Mouse (Mus musculus): ENCODE results near the gene 4933430I17Rik.

GRCm38 (mm10) chr4:62495946-62496345 is 29.2 kb upstream of the 4933430I17Rik start:
- TF ChIP-seq TAL1 (conservative IDR thresholded peaks at IDR 0.05; ENCODE audit: low read depth, low read length) (no peak), CTCF (IDR thresholded peaks at IDR 0.05; ENCODE audit: low read depth, low read length) (no peak), GATA1 (IDR thresholded peaks at IDR 0.05; ENCODE audit: borderline replicate concordance, low read length) (no peak)
